Mouse (Mus musculus) intestine, postnatal 0 days (tissue): ENCODE results near the gene Ctdnep1. TPM values are rescaled to one million over a fixed set of nuclear protein-coding genes. Genes with fewer than 3 reads are reported as not detected.
"Not testable (repeated sequence)": the region's sequence is repeated elsewhere in the genome, so short reads cannot be mapped to it uniquely, and the experiment has no call there.

Experiments
- ATAC-seq: fragments of 200-750 bp; cut with Nextera tagmentation; 2 replicates; pipeline ENCODE4 v1.8.0; 2017; ENCODE audit warnings: mild to moderate bottlenecking, moderate TSS enrichment, moderate library complexity
- H3K27ac ChIP-seq: fragments of 300-500 bp; sonication (generic); 2 replicates; pipeline ENCODE4 v1.5.1; 2014; ENCODE audit warnings: mild to moderate bottlenecking, low read depth, low read length, moderate library complexity
- H3K27me3 ChIP-seq: fragments of 300-500 bp; sonication (generic); replicated peaks from 2 replicates; pipeline ENCODE4 v1.6.1; 2014; ENCODE audit warnings: low read length, mixed read lengths; ENCODE audit not compliant: control insufficient read depth, insufficient read depth
- H3K36me3 ChIP-seq: fragments of 300-500 bp; sonication (generic); 2 replicates; pipeline ENCODE4 v1.6.1; 2014; ENCODE audit warnings: mild to moderate bottlenecking, moderate library complexity; ENCODE audit not compliant: control insufficient read depth, insufficient read depth
- H3K4me1 ChIP-seq: fragments of 300-500 bp; sonication (generic); replicated peaks from 2 replicates; pipeline ENCODE4 v1.6.1; 2014; ENCODE audit warnings: antibody characterized with exemption, low read length, mixed read lengths; ENCODE audit not compliant: control insufficient read depth, insufficient read depth
- H3K4me2 ChIP-seq: fragments of 300-500 bp; sonication (generic); replicated peaks from 2 replicates; pipeline ENCODE4 v1.6.1; 2014; ENCODE audit warnings: low read depth, mild to moderate bottlenecking, moderate library complexity
- H3K4me3 ChIP-seq: fragments of 300-500 bp; sonication (generic); 2 replicates; pipeline ENCODE4 v1.5.1; 2014; ENCODE audit warnings: low read depth, low read length
- H3K9ac ChIP-seq: fragments of 300-500 bp; sonication (generic); 2 replicates; pipeline ENCODE4 v1.6.1; 2014; ENCODE audit warnings: mild to moderate bottlenecking, low read depth, low read length
- H3K9me3 ChIP-seq: fragments of 300-500 bp; sonication (generic); 2 replicates; pipeline ENCODE4 v1.6.1; 2016; ENCODE audit warnings: mixed run types; ENCODE audit not compliant: control insufficient read depth
- CTCF ChIP-seq: sonication (generic); IDR thresholded peaks from 2 replicates; pipeline ENCODE4 v1.5.1; 2016; ENCODE audit warnings: low read depth, mild to moderate bottlenecking, control low read depth, antibody characterized with exemption, moderate library complexity
- WGBS: fragments of 180-500 bp; shearing (Covaris S2); extraction: QIAGEN DNeasy Blood & Tissue Kit; methylation state at CpG from one replicate; pipeline ENCODE4 v1.1.7; 2014; 5-methylcytosine and 5-hydroxymethylcytosine counted together
- polyA plus RNA-seq: library from polyadenylated mRNA; unstranded; fragments of >200 nt; fragmentation: Nextera tagmentation; extraction: Ambion mirVana; gene quantifications from 2 replicates; pipeline ENCODE4 v1.2.1, GENCODE M21; 2015

Gene Ctdnep1
- polyA plus RNA-seq, 1 experiment from 2014 or later: 23.2 TPM

DNA sequence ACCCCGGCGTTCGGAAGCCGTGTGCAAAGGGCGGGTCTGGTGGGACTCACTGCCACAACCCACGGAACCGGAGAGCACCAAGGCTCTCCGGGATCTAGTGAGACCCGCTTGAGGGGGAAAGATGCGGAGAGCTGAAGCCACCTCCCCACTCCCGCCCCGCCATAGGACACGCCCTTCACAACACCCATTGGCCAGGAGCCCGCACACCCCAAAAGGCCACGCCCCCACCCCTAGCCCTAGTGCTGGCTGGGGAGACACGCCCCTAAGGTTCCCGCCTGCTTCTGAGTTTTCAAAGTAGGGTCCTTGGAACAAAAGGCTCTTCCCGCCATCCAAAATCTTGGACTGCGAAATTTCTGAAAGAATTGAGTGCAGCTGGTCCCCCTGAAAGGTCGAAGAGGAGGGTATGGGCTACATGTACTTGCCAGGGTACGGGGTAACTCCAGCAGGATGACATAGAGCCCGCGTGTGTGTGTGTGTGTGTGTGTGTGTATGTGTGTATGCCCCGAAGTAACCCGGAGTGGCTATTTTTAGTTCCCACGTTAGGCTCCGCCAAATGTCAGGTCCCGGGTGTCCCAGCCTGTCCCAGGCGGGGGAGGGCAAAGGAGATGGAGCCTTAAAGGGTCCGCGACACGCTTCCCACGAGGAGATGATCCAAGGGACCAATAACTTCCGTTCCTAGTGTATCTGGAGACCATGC lies 32.7 kb upstream of the Ctdnep1 start, which contains the start of gene Slc2a4:
TSS of gene Slc2a4 (minus strand) at position 123 of the 697 bp plus-strand sequence.
- peak; percentile 80 for ATAC-seq
- no peaks in the 10 kb centered on the region for H3K36me3 ChIP-seq
- peak within 1 kb of the TSS; percentile 50 for H3K27ac ChIP-seq
- peak within 1 kb of the TSS; percentile 74 for H3K4me2 ChIP-seq
- TF ChIP-seq CTCF: no peak
- H3K9ac ChIP-seq: peak within 1 kb of the TSS; percentile 35
- WGBS: under 1% methylated on average over 34 of the region's 34 CpGs
- no peaks in the 10 kb centered on the region for H3K9me3 ChIP-seq
- peaks cover 10% of the 10 kb centered on the region for H3K4me1 ChIP-seq
- peak within 1 kb of the TSS; percentile 47 for H3K4me3 ChIP-seq
- H3K27me3 ChIP-seq: no peaks in the 10 kb centered on the region

DNA sequence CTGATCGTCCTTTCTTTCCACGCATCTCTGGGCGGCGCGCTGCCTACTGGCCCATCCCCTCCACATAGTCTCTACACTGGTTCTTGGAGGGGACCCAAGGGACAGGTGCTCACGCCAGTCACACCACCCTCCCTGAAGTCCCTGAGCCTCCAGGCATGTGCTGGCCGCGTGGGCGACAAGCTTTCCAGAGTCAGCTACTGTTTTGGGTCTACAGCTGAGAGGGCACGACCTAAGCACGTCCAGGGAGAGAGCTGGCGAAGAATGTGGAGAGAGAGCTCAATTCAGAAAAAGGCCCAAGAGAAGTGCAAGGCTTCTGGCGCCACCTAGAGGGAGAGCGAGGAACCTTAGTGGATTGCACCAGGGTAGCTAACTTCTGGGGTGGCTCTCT lies 32.2 kb upstream of the Ctdnep1 start:
- peak overlapping the region; percentile 47 for H3K4me3 ChIP-seq
- WGBS: under 1% methylated on average over 14 of the region's 14 CpGs
- H3K36me3 ChIP-seq: no peaks in the 10 kb centered on the region
- H3K9me3 ChIP-seq: no peaks in the 10 kb centered on the region
- no peaks in the 10 kb centered on the region for H3K27me3 ChIP-seq
- TF ChIP-seq CTCF: peak; percentile 97
- peak; percentile 39; the same call in 1 of the 2 replicates for ATAC-seq
- H3K4me1 ChIP-seq: peaks cover 10% of the 10 kb centered on the region
- H3K4me2 ChIP-seq: peak overlapping the region; percentile 74
- no peak overlapping the region for H3K27ac ChIP-seq
- H3K9ac ChIP-seq: peak overlapping the region; percentile 18; the same call in 1 of the 2 replicates

DNA sequence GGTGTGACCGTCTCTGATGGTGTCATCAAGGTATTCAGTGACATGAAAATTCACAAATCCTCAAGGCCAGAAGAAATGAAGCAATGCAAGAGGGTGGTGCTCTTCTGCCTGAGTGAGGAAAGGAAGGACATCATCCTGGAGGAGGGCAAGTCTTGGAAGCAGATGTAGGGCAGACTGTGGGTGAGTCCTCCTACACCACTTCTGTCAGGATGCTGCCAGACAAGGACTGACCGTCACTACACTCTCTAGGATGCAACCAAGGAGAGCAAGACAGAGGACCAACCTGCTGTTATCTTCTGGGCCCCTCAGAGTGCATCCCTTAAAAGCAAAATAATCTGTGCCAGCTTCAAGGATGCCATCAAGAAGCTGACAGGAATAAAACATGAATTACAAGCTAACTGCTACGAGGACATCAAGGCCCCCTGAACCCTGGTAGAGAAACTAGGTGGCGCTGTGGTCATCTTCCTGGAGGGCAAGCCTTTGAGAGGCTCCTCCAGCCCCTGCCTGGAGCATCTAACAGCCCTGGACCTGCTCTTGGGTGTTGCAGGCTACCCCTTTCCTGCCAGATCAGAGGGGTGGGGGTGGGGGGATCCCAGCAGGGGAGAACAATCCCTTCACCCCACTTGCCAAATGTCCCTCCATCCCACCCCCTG lies 30.0 kb upstream of the Ctdnep1 start:
- no peak overlapping the region for H3K27ac ChIP-seq
- 45% methylated on average over 4 of the region's 4 CpGs for WGBS
- H3K27me3 ChIP-seq: no peaks in the 10 kb centered on the region
- no peaks in the 10 kb centered on the region for H3K36me3 ChIP-seq
- TF ChIP-seq CTCF: peak; percentile 61
- ATAC-seq: no peak
- no peaks in the 10 kb centered on the region for H3K9me3 ChIP-seq
- H3K4me3 ChIP-seq: no peak overlapping the region
- H3K9ac ChIP-seq: no peak overlapping the region
- no peak overlapping the region for H3K4me2 ChIP-seq
- peaks cover 10% of the 10 kb centered on the region for H3K4me1 ChIP-seq

DNA sequence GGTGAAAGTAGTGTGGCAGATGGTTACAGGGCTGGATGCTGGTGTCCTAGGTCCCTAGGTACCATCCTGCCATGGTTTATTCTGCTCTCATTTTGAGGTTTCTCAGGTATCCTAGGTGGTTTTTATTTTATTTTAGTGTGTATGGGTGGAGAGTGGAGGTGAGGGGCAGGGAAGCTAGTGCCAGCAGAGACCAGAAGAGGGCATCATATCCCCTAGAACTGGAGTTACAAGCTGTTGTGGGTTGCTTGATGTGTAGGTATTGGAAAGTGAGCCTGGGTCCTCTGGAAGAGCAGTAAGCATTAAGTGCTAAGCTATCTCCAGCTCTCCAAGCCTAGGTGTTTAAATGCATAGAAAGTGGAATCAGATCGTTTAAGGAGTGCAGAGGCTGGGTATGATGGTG lies 28.7 kb upstream of the Ctdnep1 start:
- H3K27me3 ChIP-seq: no peaks in the 10 kb centered on the region
- TF ChIP-seq CTCF: peak; percentile 68
- no peak for ATAC-seq
- no peaks in the 10 kb centered on the region for H3K36me3 ChIP-seq
- WGBS: 36% methylated on average over 1 of the region's 1 CpGs
- H3K4me3 ChIP-seq: no peak overlapping the region
- no peak overlapping the region for H3K27ac ChIP-seq
- no peaks in the 10 kb centered on the region for H3K9me3 ChIP-seq
- no peak overlapping the region for H3K9ac ChIP-seq
- peaks cover 10% of the 10 kb centered on the region for H3K4me1 ChIP-seq
- no peak overlapping the region for H3K4me2 ChIP-seq

DNA sequence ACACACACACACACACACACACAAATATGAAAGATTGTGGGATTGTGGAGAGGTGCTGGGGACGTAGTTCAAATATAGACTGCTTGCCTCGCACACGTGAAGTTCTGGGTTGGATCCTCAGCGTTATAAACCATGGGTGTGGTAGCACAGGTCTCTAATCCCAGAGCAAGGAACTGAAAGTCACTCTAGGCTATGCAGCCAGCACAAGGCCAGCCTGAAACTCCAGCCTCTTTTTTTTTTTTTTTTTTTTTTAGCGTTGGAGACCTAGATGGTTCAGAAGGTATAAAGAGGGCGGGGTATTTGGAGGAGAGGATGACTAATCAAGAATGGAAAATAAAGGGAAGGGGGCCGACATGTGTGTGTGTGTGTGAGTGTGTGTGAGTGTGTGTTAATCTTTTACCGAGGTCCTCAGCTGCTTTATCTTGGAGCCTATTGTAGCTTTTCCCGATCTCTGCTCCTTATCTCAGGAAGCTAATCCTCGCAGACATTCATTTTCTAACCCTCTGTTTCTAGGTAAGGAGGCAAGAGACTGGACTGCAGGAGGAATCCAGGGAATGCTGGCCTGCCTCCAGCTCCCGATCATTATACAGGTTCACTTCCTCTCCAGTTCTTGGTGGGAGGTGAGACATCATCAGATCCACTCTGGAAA lies 27.6 kb upstream of the Ctdnep1 start:
- 22% methylated on average over 11 of the region's 11 CpGs for whole genome bisulfite sequencing
- ATAC-seq: peak; percentile 37; the same call in 1 of the 2 replicates
- H3K4me1 ChIP-seq: peaks cover 5% of the 10 kb centered on the region
- TF ChIP-seq CTCF: no peak
- H3K4me2 ChIP-seq: peak overlapping the region; percentile 6
- no peaks in the 10 kb centered on the region for H3K36me3 ChIP-seq
- no peak overlapping the region for H3K27ac ChIP-seq
- no peak overlapping the region for H3K9ac ChIP-seq
- H3K27me3 ChIP-seq: no peaks in the 10 kb centered on the region
- H3K4me3 ChIP-seq: no peak overlapping the region
- H3K9me3 ChIP-seq: no peaks in the 10 kb centered on the region

DNA sequence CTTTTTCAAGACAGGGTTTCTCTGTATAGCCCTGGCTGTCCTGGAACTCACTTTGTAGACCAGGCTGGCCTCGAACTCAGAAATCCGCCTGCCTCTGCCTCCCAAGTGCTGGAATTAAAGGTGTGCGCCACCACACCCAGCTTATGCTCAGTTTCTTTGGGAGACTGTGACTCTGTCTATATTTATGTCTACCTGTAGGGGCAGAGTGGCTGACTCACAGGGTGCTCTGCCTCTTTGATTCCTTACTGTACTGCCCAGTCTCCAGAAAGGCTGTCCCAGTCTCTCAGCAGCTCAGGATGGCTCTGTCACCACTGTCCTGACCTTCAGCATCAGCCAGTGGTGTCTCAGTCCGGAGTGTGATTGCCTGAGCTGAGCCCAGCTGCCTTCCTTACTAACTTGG lies 25.3 kb upstream of the Ctdnep1 start:
- not testable (repeated sequence) for H3K9me3 ChIP-seq, H3K4me1 ChIP-seq, H3K27ac ChIP-seq, H3K4me2 ChIP-seq, H3K36me3 ChIP-seq, H3K4me3 ChIP-seq, H3K9ac ChIP-seq, H3K27me3 ChIP-seq
- ATAC-seq: peak; percentile 44
- TF ChIP-seq CTCF: peak; percentile 26
- WGBS: 71% methylated on average over 3 of the region's 4 CpGs
